Mouse (Mus musculus): ENCODE results near the gene Adipor1. TPM values are rescaled to one million over a fixed set of nuclear protein-coding genes. Genes with fewer than 3 reads are reported as not detected.
A peak's percentile ranks its signal among the peaks of the same experiment; 100 is the strongest.

Adipor1 gene
- 76.0 and 78.1 TPM in 2 replicates for polyA plus RNA-seq (2016; fragmentation: Nextera tagmentation; extraction: Ambion mirVana)

- H3K4me3 ChIP-seq: peak within 1 kb of the TSS; percentile 94
- under 1% methylated on average over 66 of the region's 77 CpGs for WGBS
- no peaks in the 10 kb centered on the region for H3K9me3 ChIP-seq
- H3K27me3 ChIP-seq: no peaks in the 10 kb centered on the region
- peak within 1 kb of the TSS; percentile 94 for H3K9ac ChIP-seq
- H3K36me3 ChIP-seq: peaks cover 12% of the 10 kb centered on the region
- peak within 1 kb of the TSS; percentile 95 for H3K27ac ChIP-seq
- ATAC-seq (ENCODE audit: insufficient number of reproducible peaks, insufficient read depth, low FRiP score, low TSS enrichment): peak; percentile 99
- H3K4me1 ChIP-seq: peaks cover 36% of the 10 kb centered on the region
- peak within 1 kb of the TSS; percentile 59 for H3K4me2 ChIP-seq (replicated peaks)
Measured at GRCm38 (mm10) chr1:134415168-134415831, at the start of gene Adipor1. Gene Adipor1 (plus strand): TSS chr1:134415378.

GRCm38 (mm10) chr1:134365491-134365890, 49.7 kb upstream of the Adipor1 start:
- 60% methylated on average over 5 of the region's 5 CpGs for WGBS

DNA sequence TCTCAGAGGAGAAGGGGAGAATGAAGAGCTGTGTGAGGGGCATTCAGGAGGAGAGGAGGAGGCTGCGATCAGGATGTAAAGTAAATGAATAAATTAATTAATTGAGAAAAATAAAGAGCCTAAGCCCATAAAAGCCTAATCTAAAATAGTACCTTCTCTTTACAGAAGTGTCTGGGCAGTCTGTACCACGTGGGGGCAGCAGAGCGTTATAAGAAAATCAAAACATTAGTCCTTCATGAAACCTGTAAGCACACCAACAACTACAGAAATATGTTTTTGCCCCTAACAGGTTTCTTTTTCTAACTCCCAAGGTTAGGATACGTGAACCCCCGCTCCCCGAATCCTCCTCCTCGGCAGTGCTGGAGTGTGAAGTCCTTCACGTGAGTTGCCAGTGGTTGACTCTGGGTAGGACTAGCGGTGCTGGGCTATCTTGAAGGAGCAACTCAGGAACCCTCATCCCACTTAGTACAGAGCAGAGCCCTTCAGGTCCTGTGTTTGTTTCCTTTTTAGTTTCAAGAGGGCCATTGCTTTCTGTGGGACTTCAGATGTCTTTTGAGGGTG, 46.3 kb upstream of the Adipor1 start:
- Histone ChIP-seq H3K4me2 (replicated peaks) (no peak overlapping the region), H3K27ac (no peak overlapping the region), H3K9me3 (no peaks in the 10 kb centered on the region), H3K9ac (no peak overlapping the region), H3K36me3 (no peaks in the 10 kb centered on the region), H3K27me3 (no peaks in the 10 kb centered on the region), H3K4me1 (no peaks in the 10 kb centered on the region), H3K4me3 (no peak overlapping the region)
- 55% methylated on average over 9 of the region's 9 CpGs for WGBS
- ATAC-seq (ENCODE audit: insufficient number of reproducible peaks, insufficient read depth, low FRiP score, low TSS enrichment): no peak

More at GRCm38 (mm10) chr1:134365491-134365890, 49.7 kb upstream of the Adipor1 start:
- Histone ChIP-seq H3K4me3 (no peak overlapping the region), H3K9ac (no peak overlapping the region), H3K4me1 (peaks cover 9% of the 10 kb centered on the region; the same call in 1 of the 2 replicates), H3K9me3 (no peaks in the 10 kb centered on the region), H3K27ac (no peak overlapping the region), H3K36me3 (no peaks in the 10 kb centered on the region), H3K4me2 (replicated peaks) (no peak overlapping the region), H3K27me3 (no peaks in the 10 kb centered on the region)
- ATAC-seq (ENCODE audit: insufficient number of reproducible peaks, insufficient read depth, low FRiP score, low TSS enrichment): no peak

DNA sequence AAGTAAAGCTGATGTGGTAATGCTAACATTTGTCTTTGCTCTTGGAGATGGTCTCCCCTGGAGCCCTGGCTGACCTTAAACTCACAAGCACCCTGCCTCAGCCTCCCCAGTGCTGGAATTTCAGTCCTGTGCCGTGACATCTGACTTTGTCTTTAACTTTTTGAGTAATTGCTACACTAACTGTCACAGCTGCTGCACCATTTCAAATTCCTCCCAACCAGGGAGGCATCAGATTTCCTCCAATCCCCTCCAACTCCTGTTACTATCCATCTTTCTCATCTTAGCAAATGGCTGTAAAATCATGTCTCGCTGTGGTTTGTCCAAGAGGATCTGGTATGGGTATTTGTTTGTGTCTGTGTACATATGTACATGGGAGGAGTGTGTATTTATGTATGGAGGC, 41.1 kb upstream of the Adipor1 start:
- Histone ChIP-seq H3K4me2 (replicated peaks) (no peak overlapping the region), H3K27me3 (no peaks in the 10 kb centered on the region), H3K27ac (no peak overlapping the region), H3K4me1 (no peaks in the 10 kb centered on the region), H3K9ac (no peak overlapping the region), H3K4me3 (no peak overlapping the region), H3K9me3 (no peaks in the 10 kb centered on the region), H3K36me3 (no peaks in the 10 kb centered on the region)
- WGBS: 61% methylated on average over 2 of the region's 2 CpGs
- no peak for ATAC-seq (ENCODE audit: insufficient number of reproducible peaks, insufficient read depth, low FRiP score, low TSS enrichment)

- ATAC-seq (ENCODE audit: insufficient number of reproducible peaks, insufficient read depth, low FRiP score, low TSS enrichment): no peak
- no peak overlapping the region for H3K4me2 ChIP-seq (replicated peaks)
- H3K27me3 ChIP-seq: no peaks in the 10 kb centered on the region
Measured at GRCm38 (mm10) chr1:134381051-134381450, 34.1 kb upstream of the Adipor1 start.

DNA sequence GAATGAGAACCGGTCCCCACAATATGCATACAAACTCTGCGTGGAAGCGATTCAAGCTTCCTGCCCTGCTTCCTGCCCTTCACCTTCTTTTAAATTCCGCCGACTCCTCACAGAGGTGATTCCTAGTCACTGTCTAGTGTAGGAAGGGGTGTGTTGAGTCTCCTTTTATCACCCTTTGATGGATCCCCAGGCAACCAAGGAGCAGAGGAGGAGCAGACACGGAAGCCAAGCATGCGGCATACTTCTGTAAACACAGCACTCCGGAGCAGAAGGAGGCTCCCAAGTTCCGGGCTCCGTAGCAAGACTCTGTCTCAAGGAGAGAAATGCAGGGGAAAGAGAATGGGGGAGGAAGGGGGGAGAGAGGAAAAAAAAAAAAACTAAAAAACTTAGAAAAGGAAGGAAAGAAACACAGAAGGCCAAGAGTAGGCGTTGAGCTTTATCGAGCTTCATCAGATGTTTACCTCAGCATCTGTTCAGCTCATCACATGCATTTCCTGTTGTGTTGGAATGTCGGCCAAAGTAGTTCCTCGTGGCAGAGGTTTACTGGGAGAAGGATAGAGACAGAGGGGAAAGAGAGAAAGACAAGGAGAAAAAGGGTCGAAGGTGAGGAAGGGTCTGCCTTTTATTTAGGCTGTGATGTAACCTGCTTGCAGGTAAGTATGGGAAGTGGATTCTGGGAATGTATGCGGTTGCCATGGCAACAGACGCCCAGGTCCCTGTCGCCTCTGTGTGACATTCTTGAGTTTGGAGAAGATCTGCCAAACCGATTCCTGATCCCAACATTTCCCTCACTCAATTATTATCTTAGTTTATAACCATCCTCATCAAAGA, 33.2 kb upstream of the Adipor1 start:
- peak overlapping the region; percentile 44 for H3K9ac ChIP-seq
- H3K4me2 ChIP-seq (replicated peaks): peak overlapping the region; percentile 47

More at GRCm38 (mm10) chr1:134381051-134381450, 34.1 kb upstream of the Adipor1 start:
- Histone ChIP-seq H3K4me1 (no peaks in the 10 kb centered on the region; the same call in 1 of the 2 replicates), H3K9ac (no peak overlapping the region), H3K36me3 (no peaks in the 10 kb centered on the region), H3K27ac (no peak overlapping the region), H3K9me3 (no peaks in the 10 kb centered on the region), H3K4me3 (no peak overlapping the region)
- WGBS: 80% methylated on average over 2 of the region's 2 CpGs

DNA sequence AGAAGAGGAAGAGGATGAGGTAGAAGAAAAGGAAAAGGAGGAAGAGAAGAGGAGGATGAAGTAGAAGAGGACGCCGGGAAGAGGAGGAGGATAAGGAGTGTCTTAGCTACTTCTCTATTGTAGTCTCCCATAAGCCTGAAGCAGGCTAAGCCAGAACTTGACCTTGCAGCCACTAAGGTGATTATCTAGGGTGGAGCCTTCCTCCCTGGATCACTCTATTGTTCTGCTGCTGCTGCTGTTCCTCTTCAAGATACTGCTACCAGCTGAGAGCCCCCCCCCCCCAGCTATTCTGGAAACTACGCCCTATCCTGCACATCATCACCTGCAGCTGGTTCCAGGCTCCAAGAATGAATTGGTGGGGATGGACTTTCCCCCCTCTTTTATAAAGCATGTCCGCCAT, 30.6 kb upstream of the Adipor1 start:
- no peaks in the 10 kb centered on the region; the same call in 1 of the 2 replicates for H3K4me1 ChIP-seq
- no peaks in the 10 kb centered on the region for H3K27me3 ChIP-seq
- no peak overlapping the region for H3K4me2 ChIP-seq (replicated peaks)
- no peak for ATAC-seq (ENCODE audit: insufficient number of reproducible peaks, insufficient read depth, low FRiP score, low TSS enrichment)
- H3K9ac ChIP-seq: no peak overlapping the region
- no peaks in the 10 kb centered on the region for H3K9me3 ChIP-seq
- H3K27ac ChIP-seq: no peak overlapping the region
- H3K4me3 ChIP-seq: no peak overlapping the region
- no peaks in the 10 kb centered on the region for H3K36me3 ChIP-seq
- 86% methylated on average over 4 of the region's 4 CpGs for WGBS

More for the DNA sequence above, 33.2 kb upstream of the Adipor1 start:
- Histone ChIP-seq H3K27ac (no peak overlapping the region), H3K9me3 (no peaks in the 10 kb centered on the region), H3K27me3 (no peaks in the 10 kb centered on the region), H3K4me1 (no peaks in the 10 kb centered on the region; the same call in 1 of the 2 replicates), H3K36me3 (no peaks in the 10 kb centered on the region), H3K4me3 (peak overlapping the region; percentile 25)
- ATAC-seq (ENCODE audit: insufficient number of reproducible peaks, insufficient read depth, low FRiP score, low TSS enrichment): no peak
- WGBS: 10% methylated on average over 19 of the region's 19 CpGs

- H3K4me1 ChIP-seq: no peaks in the 10 kb centered on the region; the same call in 1 of the 2 replicates
- H3K27ac ChIP-seq: no peak overlapping the region
- H3K9me3 ChIP-seq: no peaks in the 10 kb centered on the region
- no peak for ATAC-seq (ENCODE audit: insufficient number of reproducible peaks, insufficient read depth, low FRiP score, low TSS enrichment)
- no peaks in the 10 kb centered on the region for H3K27me3 ChIP-seq
- no peak overlapping the region for H3K4me3 ChIP-seq
- H3K4me2 ChIP-seq (replicated peaks): no peak overlapping the region
- no peak overlapping the region for H3K9ac ChIP-seq
- H3K36me3 ChIP-seq: no peaks in the 10 kb centered on the region
Measured at GRCm38 (mm10) chr1:134385176-134385575, 30.0 kb upstream of the Adipor1 start.

GRCm38 (mm10) chr1:134385666-134386065, 29.5 kb upstream of the Adipor1 start, which contains the start of gene 4933406M09Rik:
Gene 4933406M09Rik (plus strand): TSS chr1:134385940.
- Histone ChIP-seq H3K9ac (no peak within 1 kb of the TSS), H3K4me1 (no peaks in the 10 kb centered on the region; the same call in 1 of the 2 replicates), H3K4me3 (no peak within 1 kb of the TSS), H3K27me3 (no peaks in the 10 kb centered on the region), H3K36me3 (no peaks in the 10 kb centered on the region), H3K4me2 (replicated peaks) (no peak within 1 kb of the TSS), H3K9me3 (no peaks in the 10 kb centered on the region), H3K27ac (no peak within 1 kb of the TSS)
- ATAC-seq (ENCODE audit: insufficient number of reproducible peaks, insufficient read depth, low FRiP score, low TSS enrichment): no peak
- 94% methylated on average over 1 of the region's 1 CpGs for WGBS

DNA sequence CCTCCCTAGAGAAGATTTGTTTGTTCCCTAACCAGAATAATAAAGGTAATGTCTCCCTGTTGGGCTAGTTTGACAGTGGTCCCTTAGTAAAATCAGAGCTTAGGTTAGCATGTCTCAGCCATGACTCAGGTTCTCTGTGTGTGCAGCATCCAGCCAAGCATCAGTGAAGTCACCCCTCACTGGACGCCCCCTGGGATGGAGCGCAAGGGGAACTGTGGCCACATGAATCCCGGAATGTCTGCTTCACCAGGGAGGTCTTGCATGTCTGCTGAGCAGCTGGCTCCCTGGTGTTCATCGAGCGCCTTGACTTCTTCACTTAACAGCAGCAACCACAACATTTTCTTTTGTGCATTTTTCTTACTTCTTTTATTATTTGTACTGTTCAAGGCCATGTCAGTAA, 21.4 kb upstream of the Adipor1 start:
- Histone ChIP-seq H3K27ac (no peak overlapping the region), H3K9me3 (no peaks in the 10 kb centered on the region), H3K36me3 (no peaks in the 10 kb centered on the region), H3K9ac (no peak overlapping the region), H3K4me3 (no peak overlapping the region), H3K4me2 (replicated peaks) (no peak overlapping the region), H3K27me3 (no peaks in the 10 kb centered on the region), H3K4me1 (no peaks in the 10 kb centered on the region)
- ATAC-seq (ENCODE audit: insufficient number of reproducible peaks, insufficient read depth, low FRiP score, low TSS enrichment): no peak
- WGBS: 57% methylated on average over 5 of the region's 5 CpGs

- Histone ChIP-seq H3K4me3 (no peak overlapping the region), H3K27ac (no peak overlapping the region), H3K4me1 (no peaks in the 10 kb centered on the region), H3K27me3 (no peaks in the 10 kb centered on the region), H3K9ac (no peak overlapping the region), H3K4me2 (replicated peaks) (no peak overlapping the region), H3K9me3 (no peaks in the 10 kb centered on the region), H3K36me3 (no peaks in the 10 kb centered on the region)
- 87% methylated on average over 12 of the region's 12 CpGs for WGBS
- no peak for ATAC-seq (ENCODE audit: insufficient number of reproducible peaks, insufficient read depth, low FRiP score, low TSS enrichment)
Measured at GRCm38 (mm10) chr1:134398210-134398609, 17.0 kb upstream of the Adipor1 start.

All from embryonic facial prominence, embryonic 12.5 days (tissue).